Mouse (Mus musculus): ENCODE data around the gene 1810046K07Rik.

- TF ChIP-seq CTCF (IDR thresholded peaks at IDR 0.05; ENCODE audit: low read depth) = no peak
- no peak for TF ChIP-seq EP300 (IDR thresholded peaks at IDR 0.05; ENCODE audit: low read depth)
These were observed 20.7 kb upstream of the 1810046K07Rik start for GRCm38 (mm10) chr9:51349422-51349821.
